Mouse (Mus musculus) hindbrain, postnatal 0 days (tissue): ENCODE measurements around the gene Iqcd. TPM values are rescaled to one million over a fixed set of nuclear protein-coding genes. Genes with fewer than 3 reads are reported as not detected.

Experiments used
- ATAC-seq: fragments of 200-750 bp; cut with Nextera tagmentation; 2 replicates; pipeline ENCODE4 v1.8.0; 2017; ENCODE audit warnings: mild to moderate bottlenecking, moderate TSS enrichment, moderate library complexity
- DNase-seq: peaks from one replicate; pipeline ENCODE4 v3.0.0-alpha.2; 2015; ENCODE audit warnings: low spot score
- H3K27ac ChIP-seq: fragments of 300-500 bp; sonication (generic); 2 replicates; pipeline ENCODE4 v1.5.1; 2014; ENCODE audit warnings: mild to moderate bottlenecking
- H3K27me3 ChIP-seq: fragments of 300-500 bp; sonication (generic); 2 replicates; pipeline ENCODE4 v1.6.1; 2014; ENCODE audit warnings: low read length, mixed read lengths; ENCODE audit not compliant: insufficient read depth
- H3K36me3 ChIP-seq: fragments of 300-500 bp; sonication (generic); 2 replicates; pipeline ENCODE4 v1.6.1; 2014; ENCODE audit warnings: low read length, mixed read lengths; ENCODE audit not compliant: insufficient read depth
- H3K4me1 ChIP-seq: fragments of 300-500 bp; sonication (generic); 2 replicates; pipeline ENCODE4 v1.6.1; 2014; ENCODE audit warnings: antibody characterized with exemption, low read length, mixed read lengths; ENCODE audit not compliant: insufficient read depth
- H3K4me2 ChIP-seq: fragments of 300-500 bp; sonication (generic); 2 replicates; pipeline ENCODE4 v1.6.1; 2014; ENCODE audit warnings: low read depth, mild to moderate bottlenecking, low read length, moderate library complexity, mixed read lengths
- H3K4me3 ChIP-seq: fragments of 300-500 bp; sonication (generic); 2 replicates; pipeline ENCODE4 v1.5.1; 2014; ENCODE audit warnings: low read length
- H3K9ac ChIP-seq: fragments of 300-500 bp; sonication (generic); replicated peaks from 2 replicates; pipeline ENCODE4 v1.6.1; 2014; ENCODE audit warnings: mild to moderate bottlenecking, low read length, moderate library complexity, mixed read lengths
- H3K9me3 ChIP-seq: fragments of 300-500 bp; sonication (generic); 2 replicates; pipeline ENCODE4 v1.6.1; 2016; ENCODE audit warnings: low read length, mixed read lengths
- CTCF ChIP-seq: IDR thresholded peaks from 2 replicates; pipeline ENCODE4 v1.5.1; 2016; ENCODE audit warnings: antibody characterized with exemption, control low read depth, low read depth
- WGBS: fragments of 180-500 bp; shearing (Covaris S2); extraction: QIAGEN DNeasy Blood & Tissue Kit; methylation state at CpG from one replicate; pipeline ENCODE4 v1.1.7; 2014; 5-methylcytosine and 5-hydroxymethylcytosine counted together
- polyA plus RNA-seq: library from polyadenylated mRNA; unstranded; fragments of >200 nt; fragmentation: Nextera tagmentation; extraction: Ambion mirVana; gene quantifications from 2 replicates; pipeline ENCODE4 v1.2.1, GENCODE M21; 2015
- total RNA-seq: library from RNA; depleted of rRNA; stranded (reverse); fragments of >200 nt; gene quantifications from 2 replicates; pipeline ENCODE4 v1.2.3, GENCODE M21; 2014

Gene Iqcd
- total and polyA plus RNA-seq, 2 experiments from 2014 or later = 0.63 to 2.0 TPM

GRCm38 (mm10) chr5:120609246-120609775 is 20.5 kb downstream of the Iqcd start:
- DNase-seq (no peak), ATAC-seq (no peak)
- Histone ChIP-seq H3K4me2 (no peak overlapping the region), H3K4me3 (no peak overlapping the region), H3K27ac (no peak overlapping the region), H3K27me3 (no peaks in the 10 kb centered on the region), H3K4me1 (peaks cover 20% of the 10 kb centered on the region), H3K36me3 (no peaks in the 10 kb centered on the region; the same call in 1 of the 2 replicates), H3K9ac (no peak overlapping the region), H3K9me3 (no peaks in the 10 kb centered on the region)
- TF ChIP-seq CTCF = no peak
- WGBS = 73% methylated on average over 16 of the region's 16 CpGs

- no peak for ATAC-seq
- Histone ChIP-seq H3K36me3 (no peaks in the 10 kb centered on the region; the same call in 1 of the 2 replicates), H3K4me1 (peaks cover 14% of the 10 kb centered on the region), H3K9ac (peak overlapping the region; percentile 60; the same call in 1 of the 2 replicates), H3K27ac (no peak overlapping the region), H3K4me3 (peak overlapping the region; percentile 76; the same call in 1 of the 2 replicates), H3K4me2 (peak overlapping the region; percentile 78), H3K9me3 (no peaks in the 10 kb centered on the region), H3K27me3 (no peaks in the 10 kb centered on the region)
- TF ChIP-seq CTCF = no peak
- no peak for DNase-seq
- 85% methylated on average over 5 of the region's 5 CpGs for WGBS
Observed at GRCm38 (mm10) chr5:120610906-120611305, 22.1 kb downstream of the Iqcd start.

DNA sequence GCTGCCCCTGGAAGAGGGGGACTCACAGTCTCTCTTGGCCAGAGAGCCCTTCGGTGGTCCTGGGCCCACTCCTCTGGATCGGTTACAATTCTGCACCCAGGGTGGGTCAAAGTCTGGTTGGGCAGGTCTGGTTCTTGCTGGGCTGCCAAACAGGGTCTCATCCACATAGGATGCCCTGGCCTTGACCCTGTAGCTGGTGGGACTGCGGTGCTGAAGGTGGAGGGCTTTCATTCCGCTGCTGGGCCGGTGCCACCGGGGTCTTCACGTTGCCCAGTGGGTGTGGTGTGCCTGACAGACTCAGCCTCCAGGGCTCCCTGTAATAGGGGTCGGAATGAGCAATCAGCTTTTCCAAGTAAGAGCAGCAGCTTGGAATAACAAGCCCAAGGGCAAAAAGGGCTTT is 22.6 kb downstream of the Iqcd start:
- peak overlapping the region; percentile 86; the same call in 1 of the 2 replicates for H3K27ac ChIP-seq

GRCm38 (mm10) chr5:120612442-120612821 is 23.6 kb downstream of the Iqcd start, which contains the start of the genes Rita1 and Ddx54:
TSS of gene Rita1 (minus strand) at chr5:120612589.
TSS of gene Ddx54 (plus strand) at chr5:120612739.
- peaks cover 14% of the 10 kb centered on the region for H3K4me1 ChIP-seq
- no peaks in the 10 kb centered on the region for H3K9me3 ChIP-seq
- peak within 1 kb of the TSS; percentile 86 for H3K4me2 ChIP-seq
- under 1% methylated on average over 22 of the region's 22 CpGs for WGBS
- ATAC-seq (peak; percentile 90), DNase-seq (peak; percentile 98)
- no peaks in the 10 kb centered on the region; the same call in 1 of the 2 replicates for H3K36me3 ChIP-seq
- no peaks in the 10 kb centered on the region for H3K27me3 ChIP-seq
- H3K27ac ChIP-seq = peak within 1 kb of the TSS; percentile 86
- TF ChIP-seq CTCF = no peak
- H3K9ac ChIP-seq = peak within 1 kb of the TSS; percentile 60
- H3K4me3 ChIP-seq = peak within 1 kb of the TSS; percentile 76

More for the DNA sequence above, 22.6 kb downstream of the Iqcd start:
- 37% methylated on average over 8 of the region's 8 CpGs for WGBS
- no peaks in the 10 kb centered on the region for H3K9me3 ChIP-seq
- H3K36me3 ChIP-seq = no peaks in the 10 kb centered on the region; the same call in 1 of the 2 replicates
- peaks cover 14% of the 10 kb centered on the region for H3K4me1 ChIP-seq
- peak overlapping the region; percentile 60 for H3K9ac ChIP-seq
- no peak for ATAC-seq
- H3K27me3 ChIP-seq = no peaks in the 10 kb centered on the region
- H3K4me3 ChIP-seq = peak overlapping the region; percentile 76
- DNase-seq = no peak
- peak overlapping the region; percentile 78 for H3K4me2 ChIP-seq
- TF ChIP-seq CTCF = no peak

DNA sequence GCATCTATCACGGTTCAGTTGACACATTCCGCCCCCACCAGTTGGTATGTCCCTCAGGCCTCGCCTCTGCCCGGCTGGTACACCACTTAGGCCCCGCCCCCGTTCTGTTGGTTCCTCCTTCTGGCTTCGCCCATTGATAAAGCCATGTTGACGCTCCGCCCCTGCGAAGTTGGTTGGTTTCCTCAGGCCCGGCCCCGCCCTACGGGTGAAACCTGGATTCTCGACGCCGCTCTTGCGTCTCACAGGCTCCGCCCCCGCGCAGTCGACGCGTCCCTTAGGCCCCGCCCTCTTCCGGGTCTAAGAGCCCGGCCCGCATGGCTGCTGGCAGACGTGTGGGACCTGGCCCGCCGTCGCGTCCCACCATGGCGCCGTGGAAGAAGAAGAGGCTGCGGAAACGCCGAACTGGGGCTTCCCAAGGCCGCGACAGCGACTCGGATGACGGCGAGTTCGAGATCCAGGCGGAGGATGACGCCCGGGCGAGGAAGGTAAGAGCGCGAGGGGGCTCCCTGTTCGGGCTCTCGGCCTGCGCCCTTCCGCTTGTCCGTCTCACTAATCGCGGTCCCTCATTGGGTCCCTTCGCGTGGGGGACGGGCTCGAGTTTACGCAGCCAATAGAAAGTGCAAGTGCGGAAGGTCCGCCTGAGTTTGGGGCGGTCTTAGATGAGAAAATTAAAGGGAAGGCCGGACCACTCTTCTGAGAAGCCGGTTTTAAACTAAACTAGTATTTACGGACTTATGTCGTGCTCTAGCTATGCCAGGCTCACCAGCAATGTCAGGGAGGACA is 24.2 kb downstream of the Iqcd start:
- ATAC-seq (peak; percentile 96), DNase-seq (peak; percentile 100)
- Histone ChIP-seq H3K36me3 (no peaks in the 10 kb centered on the region; the same call in none of the 2 replicates), H3K27me3 (no peaks in the 10 kb centered on the region), H3K27ac (peak overlapping the region; percentile 86), H3K9ac (peak overlapping the region; percentile 60), H3K9me3 (no peaks in the 10 kb centered on the region), H3K4me1 (peaks cover 14% of the 10 kb centered on the region), H3K4me2 (peak overlapping the region; percentile 86), H3K4me3 (peak overlapping the region; percentile 76)
- under 1% methylated on average over 69 of the region's 69 CpGs for WGBS
- no peak for TF ChIP-seq CTCF

GRCm38 (mm10) chr5:120615903-120616302 is 27.1 kb downstream of the Iqcd start:
- Histone ChIP-seq H3K4me1 (peaks cover 13% of the 10 kb centered on the region), H3K36me3 (peaks cover 23% of the 10 kb centered on the region), H3K27me3 (no peaks in the 10 kb centered on the region), H3K9ac (no peak overlapping the region), H3K9me3 (no peaks in the 10 kb centered on the region), H3K4me2 (no peak overlapping the region), H3K27ac (no peak overlapping the region), H3K4me3 (no peak overlapping the region)
- peak; percentile 74 for TF ChIP-seq CTCF
- DNase-seq = peak; percentile 59
- 97% methylated on average over 4 of the region's 4 CpGs for WGBS
- ATAC-seq = no peak

GRCm38 (mm10) chr5:120618778-120619177 is 30.0 kb downstream of the Iqcd start:
- Histone ChIP-seq H3K27me3 (no peaks in the 10 kb centered on the region), H3K4me3 (no peak overlapping the region), H3K9me3 (no peaks in the 10 kb centered on the region), H3K9ac (no peak overlapping the region), H3K36me3 (peaks cover 34% of the 10 kb centered on the region), H3K4me1 (peaks cover 4% of the 10 kb centered on the region; the same call in 1 of the 2 replicates), H3K4me2 (no peak overlapping the region), H3K27ac (no peak overlapping the region)
- TF ChIP-seq CTCF = no peak
- DNase-seq (no peak), ATAC-seq (no peak)
- 90% methylated on average over 12 of the region's 12 CpGs for WGBS
